Mouse (Mus musculus) ovary, postnatal 36 days (tissue): ENCODE data around the gene Zranb3.
"Not testable (repeated sequence)": the region's sequence is repeated elsewhere in the genome, so short reads cannot be mapped to it uniquely, and the experiment has no call there.

Source experiments
- DNase-seq: peaks from one replicate; pipeline ENCODE4 v3.0.0; 2022; ENCODE audit warnings: low spot score, mixed read lengths

Gene Zranb3

DNA sequence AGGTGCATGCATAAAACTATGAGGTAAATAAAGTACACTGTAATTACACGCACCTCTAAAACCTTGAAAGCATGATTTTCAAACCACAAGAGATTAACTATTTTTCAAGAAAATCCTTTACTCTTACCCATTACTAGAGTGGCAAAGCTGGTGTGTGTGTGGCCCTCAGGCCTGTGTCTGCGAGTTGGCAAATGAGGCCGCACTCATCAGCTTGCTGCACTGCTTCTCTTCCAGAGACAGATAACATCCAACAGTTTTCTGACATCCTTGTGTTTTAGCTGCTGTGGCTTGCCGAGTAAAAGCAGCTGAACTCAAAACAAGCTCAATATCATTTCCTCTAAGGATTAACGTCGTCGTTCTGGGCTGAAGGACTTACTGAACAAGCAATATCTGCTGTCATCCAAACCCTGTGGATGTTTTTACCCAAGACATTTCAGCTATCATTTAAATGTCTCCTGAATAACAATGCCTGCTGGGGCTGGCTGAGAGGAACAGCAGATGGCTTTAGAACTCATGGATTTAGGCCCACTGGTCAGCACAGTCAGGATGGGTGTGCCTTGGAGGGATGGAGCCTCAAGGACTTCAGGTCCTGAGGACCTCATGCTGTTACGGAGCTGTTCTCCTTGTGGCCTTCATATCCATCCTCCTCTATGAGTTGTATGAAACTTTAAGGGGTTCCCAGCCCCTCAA is 42.0 kb downstream of the Zranb3 start:
- no peak for DNase-seq

DNA sequence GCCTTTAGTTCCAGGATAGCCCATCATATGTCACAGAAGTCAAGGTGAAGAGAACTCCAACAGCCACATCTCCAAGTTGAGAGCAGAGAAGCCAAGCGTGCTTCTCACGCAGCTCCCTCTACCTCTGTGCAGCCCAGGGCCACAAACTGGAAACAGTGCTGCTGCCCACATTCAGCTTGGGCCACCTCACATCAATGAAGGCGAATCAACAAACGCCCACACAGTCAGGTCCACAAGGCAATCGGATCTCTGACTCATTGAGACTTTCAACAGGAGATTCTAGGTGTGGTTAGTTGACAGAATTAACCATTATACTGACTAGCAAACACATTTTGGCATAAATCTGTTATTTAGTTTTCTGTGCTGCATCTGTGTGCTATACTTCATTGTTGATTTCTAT is 44.2 kb downstream of the Zranb3 start:
- no peak for DNase-seq

DNA sequence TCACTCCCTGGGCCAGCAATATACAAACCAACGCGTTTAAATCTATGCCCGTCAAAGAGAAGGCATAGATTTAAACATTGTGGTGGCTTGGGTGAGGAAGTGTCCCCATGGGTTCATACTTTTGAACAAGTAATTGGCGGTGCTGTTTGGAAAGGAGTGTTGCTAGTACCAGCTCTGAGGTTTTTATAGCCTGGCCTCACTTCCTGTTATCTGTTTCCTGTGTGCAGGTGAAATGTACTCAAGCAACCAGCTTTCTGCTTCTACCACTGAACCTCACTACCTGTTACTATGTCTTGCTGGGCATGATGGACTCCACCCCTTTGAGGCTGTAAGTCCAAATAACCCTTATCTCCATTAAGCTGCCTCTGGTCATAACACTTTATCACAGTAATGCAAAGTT is 45.6 kb downstream of the Zranb3 start:
- DNase-seq: no peak

DNA sequence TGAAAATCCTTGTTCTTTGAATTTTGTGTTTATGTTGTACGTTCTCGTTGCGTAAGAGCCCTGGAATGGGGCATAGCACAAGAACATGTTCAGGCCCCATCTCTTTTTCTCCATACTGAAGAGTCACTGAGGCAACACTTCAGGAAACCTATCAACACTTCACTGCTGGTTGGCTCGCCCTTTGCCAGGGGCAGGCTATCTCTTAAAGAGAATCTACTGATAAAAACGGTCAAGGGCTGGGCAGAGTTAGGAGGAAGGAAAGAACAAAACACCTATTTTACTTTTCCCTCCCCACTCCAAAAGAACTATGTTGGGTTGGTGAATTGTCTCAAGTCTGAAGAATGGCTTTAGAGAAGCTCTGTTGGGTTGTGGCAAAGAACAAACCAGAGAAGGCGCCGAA is 55.9 kb downstream of the Zranb3 start:
- no peak for DNase-seq

DNA sequence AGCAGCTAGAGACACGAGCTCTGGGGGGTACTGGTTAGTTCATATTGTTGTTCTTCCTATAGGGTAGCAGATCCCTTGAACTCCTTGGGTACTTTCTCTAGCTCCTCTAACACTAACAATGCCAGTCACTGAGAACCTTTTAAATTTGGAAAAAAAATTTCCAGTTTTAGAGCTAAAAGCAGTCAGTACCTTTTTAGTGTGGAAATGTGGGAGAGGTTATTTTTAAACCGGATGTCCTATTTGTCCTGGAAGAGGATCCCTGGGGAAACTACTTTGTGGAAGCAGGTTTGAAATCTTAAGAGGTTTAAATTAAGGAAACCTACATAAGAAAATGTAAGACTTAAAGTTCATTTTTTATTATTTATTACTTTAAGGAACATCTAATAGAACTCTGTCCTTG is 56.4 kb downstream of the Zranb3 start:
- DNase-seq: no peak

DNA sequence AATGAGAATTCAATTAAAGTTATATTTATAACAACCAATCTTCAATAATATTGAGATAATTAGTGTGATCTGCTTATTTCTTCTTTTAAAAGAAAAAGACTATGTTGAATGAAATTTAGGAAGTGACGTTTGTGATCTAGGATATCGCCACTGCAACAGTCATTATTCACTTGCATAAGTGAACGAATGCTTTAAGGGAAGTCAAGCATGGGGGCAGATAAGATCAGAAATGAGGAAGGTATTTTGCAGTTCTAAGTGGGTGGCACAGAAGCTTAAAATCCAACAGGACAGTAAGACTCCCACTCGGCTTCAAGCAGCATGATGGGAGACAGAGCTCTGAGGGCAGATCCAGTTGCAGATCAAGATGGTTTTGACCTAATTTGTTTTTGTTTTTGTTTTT is 58.7 kb downstream of the Zranb3 start:
- no peak for DNase-seq

DNA sequence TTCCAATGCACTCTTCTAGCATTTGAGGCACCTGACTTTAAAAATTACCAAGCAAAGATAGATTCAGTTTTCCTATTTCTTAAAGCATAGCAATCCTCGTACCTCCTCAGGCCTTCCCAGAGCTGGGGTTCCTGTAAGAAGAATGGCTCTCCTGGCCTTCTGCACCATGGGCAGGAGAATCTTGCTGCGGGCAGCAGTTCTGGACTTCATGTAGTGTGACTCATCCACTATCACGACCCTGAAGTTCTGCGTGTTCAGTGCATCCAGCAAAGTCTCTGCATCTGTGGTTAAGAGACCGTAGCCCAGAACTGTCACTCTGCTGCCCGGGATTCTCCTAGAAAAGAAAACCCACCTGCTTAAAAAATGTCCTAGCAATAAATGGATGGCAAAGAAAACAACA is 66.6 kb downstream of the Zranb3 start:
- DNase-seq: no peak

DNA sequence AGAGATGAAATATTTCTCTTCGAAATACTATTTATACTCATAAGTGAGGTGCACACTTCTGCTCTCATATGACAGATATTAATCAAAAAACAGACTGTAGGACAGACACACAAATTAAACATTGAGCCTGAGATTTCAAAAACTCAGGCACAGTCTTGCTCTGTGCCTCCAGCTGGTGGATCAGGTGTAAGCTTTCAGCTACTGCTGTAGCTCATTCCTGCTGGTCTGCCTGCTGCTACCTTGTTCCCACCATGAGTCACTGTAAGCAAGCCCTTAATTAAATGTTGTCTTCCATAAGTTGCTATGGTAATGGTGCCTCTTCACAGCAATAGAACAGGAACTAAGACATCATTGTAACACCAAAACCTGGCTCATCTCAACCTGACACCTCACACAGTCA is 70.7 kb downstream of the Zranb3 start:
- DNase-seq: no peak

DNA sequence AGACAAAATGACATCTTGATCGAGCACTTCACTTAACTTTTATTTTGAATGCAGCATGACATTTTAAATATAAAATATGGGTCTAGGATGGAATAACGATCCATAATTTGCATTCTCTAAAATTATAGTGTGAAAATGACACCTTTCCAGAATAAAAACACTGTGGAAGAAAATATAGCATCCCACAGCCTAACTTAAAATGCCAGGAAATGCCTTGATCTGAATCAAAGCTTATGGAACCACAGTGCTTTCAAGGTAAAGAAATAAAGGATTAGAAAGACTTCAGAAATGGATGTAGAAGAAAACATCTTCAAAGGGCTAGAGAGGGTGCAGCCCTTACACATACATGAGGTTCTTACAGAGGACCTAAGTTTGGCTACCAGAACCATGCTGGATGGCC is 71.3 kb downstream of the Zranb3 start:
- DNase-seq: no peak

DNA sequence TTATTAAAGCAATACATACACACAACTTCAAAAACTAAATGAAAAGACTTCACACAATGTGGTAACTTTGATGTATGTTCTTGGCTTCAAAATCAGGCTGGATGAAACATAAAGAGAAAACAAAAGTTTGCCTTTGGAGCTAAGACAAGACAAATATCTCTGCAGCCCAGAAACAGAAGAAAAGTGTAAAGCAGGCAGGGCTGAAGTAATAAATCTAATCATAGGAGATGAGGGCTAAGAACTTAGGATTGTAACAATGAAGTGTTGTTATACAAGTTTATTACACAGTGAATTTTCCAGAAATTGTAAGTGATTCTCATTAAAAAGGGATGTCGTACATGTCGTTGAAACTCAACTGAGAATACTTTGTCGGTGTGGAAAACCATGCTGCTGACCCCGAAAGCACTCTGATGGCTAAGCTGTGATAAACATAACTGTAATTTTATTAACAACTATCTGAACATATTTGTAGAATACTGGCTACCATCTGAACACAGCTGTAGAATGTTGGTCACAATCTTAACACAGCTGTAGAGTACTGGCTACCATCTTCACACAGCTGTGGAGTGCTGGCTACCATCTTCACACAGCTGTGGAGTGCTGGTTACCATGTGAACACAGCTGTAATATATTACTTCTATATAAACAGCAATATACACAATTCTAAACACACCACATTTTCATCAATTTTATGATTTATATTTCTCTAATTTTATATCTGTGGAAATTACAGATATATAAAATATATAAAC is 78.3 kb downstream of the Zranb3 start:
- no peak for DNase-seq

DNA sequence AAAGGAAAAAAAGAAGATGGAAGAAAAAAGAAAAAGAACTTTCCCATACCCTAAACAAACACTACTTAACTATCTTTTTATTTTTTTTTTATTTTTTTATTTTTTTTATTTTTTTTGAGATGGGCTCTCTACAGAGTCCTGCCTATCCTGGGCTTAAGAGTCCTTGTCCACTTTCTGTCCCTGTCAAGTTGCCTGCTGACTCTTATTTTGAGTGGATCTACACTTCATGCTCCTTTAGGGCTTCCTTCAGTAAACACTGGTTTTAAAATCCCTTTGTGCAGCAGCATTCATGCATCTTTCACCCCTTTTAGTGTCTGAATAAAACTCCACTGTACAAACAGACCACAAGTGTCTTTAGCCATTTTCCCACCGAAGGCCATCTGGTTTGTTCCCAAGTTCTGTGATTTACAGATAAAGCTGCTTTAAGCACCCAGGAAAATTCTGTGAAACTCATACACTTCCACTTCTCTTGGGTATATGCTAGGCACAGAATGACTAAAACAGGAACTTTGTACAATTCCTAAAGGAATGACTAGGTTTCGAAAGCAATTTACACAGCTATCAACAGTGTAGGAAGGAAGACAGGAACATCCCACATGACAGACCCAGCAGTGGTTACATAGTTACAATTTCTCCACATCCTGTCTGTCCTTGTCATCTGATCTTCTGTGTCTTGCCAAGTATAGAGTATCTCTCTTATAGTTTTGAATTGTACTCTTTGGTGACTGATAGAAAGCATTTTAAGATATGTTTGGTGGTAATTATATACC is 82.7 kb downstream of the Zranb3 start:
- DNase-seq: no peak

DNA sequence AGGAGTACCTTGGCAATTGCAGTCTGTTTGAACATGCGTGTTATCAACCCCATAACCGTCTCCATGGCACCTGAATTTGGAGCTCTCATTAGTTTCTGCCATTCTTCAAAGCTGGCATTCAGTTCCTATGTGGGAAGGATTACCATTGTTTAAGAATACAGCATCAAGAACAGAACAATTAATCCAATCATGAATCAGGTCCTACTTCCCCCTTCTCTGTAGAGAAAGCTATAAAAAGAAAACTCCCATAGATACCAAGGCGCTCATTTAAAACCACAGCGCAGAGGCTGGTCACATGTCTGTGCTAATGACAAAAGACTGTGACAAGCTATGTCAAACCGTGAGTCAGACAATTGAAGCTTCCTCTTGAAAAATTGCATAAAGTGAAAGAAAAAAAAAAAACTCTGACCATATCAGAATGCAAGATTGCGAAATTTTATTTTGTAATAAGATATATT is 86.8 kb downstream of the Zranb3 start:
- DNase-seq: no peak

DNA sequence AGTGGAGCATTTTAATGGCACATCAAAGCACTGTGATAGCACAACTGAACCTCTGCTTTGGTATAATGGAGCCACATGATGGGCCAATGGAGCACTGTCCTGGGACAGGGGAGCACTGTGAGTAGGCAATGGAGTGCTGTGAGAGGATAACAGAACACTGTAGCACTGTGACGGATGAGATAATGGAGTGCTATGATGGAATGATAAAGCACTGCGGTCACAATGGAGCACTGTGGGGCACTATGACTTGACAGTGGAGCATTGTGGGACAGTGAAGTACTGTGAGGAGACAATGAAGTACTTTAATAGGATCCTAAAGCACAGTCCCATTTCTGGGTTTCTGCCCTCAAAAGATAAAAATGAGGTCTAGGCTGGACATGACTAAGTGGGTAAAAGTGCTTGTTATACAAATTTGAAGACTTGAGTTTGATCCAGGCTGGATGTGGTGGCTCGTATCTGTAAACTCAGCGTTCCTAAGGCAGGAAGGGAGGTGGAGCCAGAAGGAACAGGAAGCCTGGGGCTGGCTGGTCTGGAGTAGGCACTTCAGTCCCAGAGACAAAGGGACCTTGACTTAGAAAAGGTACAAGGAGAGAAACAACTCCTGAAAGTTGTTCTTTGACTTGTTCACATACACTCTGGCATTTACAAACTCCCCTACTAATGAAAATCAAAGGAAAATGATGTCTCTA is 89.0 kb downstream of the Zranb3 start:
- DNase-seq: no peak

DNA sequence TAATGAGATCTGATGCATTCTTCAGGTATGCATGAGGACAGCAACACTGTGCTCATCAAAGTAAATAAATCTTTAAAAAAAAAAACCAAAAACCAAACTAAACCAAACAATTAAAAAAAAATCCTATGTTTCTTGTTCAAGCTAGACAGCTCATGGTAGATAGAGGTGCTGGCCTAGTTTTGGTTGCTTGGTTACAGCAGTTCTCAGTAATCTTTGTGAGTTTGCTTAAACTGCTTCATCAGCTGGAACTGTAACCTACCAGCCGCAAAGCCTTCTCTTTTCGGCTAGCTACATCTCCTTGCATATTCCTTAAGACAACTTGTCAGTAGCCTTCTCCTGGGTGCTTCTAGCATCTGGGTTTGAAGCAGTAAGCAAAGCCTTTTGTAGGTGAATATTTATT is 93.1 kb downstream of the Zranb3 start:
- no peak for DNase-seq

DNA sequence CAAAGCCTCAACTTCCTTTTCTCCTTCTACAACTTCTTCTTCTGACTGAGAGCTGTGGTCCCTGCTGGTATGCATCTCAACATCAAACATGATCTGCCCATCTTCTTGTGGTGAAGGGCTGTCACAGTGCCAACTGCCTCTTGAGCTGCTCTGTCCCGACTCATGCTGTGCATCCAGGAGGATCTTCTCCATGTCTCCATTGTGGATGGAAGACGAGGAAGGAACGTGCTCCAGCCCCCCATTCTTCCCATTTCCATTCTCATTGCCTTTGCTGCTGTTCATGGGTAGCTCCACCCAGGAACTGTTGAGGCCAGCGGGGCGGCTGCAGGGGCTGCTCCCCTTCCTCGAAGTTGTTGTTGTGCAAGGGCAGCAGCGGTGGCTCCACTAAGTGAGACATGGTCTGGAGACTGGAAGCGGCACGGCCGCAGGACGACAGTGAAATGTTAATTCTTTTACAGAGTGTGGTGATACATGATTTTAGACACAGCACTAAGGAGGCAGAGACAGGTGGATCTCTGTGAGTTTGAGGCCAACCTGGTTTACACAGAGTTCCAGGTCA is 96.7 kb downstream of the Zranb3 start:
- not testable (repeated sequence) for DNase-seq

DNA sequence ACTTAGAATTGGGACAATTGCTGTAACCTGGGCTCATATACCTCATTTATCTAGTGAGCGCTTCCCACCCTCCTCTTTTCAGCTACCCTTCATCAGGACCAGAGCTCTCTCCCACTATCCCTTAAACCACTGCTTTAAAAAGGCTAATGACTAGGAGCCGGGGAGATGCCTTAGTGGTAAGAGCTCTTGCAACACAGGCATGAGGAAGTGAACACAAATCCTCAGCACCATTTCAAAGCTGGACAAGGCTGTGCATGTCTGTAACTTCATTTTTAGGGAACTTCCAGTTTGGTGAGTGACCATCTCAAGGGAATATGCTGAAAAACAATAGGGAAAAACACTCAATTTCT is 98.5 kb downstream of the Zranb3 start:
- no peak for DNase-seq

DNA sequence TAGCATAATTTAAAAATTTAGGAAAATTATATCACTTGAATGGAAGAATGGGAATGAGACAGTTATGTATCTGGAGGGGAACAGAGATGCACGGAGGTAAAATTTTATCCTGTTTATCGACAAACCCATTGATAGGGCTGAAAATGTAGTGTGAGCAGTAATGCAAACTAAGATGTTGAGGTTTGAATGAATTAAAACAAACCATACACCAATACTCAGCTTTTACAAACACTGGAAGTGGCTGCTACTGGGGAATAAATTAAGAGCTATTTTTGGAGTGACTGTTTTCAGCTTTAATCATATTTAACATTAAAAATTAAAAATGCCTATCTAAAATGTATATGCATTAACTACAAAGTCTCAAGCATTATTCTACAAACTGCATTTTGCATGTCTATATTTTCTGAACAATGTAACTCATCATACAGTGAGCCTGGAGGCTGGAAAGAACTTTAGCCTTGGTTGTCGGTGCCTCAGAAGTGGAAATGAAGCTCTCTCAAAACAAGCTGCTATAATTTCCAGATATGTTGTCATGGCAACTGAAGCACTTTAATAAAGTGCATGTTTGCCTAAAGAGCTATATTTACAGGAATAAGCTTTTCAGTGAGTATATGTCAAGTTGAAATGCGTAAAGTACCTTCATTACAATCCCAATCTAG is 99.0 kb downstream of the Zranb3 start:
- DNase-seq: no peak

DNA sequence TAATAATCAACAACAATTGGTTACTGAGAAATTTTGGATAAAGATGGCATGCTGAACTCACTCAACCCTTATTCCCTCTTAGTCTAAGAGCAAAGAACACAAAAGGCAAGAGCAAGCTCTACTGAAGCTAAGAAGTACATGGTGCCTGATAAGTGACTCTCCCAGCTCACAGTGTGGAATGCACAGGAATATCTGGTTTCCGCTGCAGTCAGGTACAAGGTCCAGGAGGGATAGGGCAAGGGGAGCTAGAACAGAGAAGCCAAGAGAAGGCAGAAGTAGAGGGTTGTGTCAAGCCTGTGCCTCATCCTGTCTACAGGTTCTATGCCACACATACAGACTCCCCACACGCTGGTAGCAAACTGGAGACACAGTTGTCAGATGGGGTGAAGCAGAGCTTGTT is 100.7 kb downstream of the Zranb3 start:
- no peak for DNase-seq

DNA sequence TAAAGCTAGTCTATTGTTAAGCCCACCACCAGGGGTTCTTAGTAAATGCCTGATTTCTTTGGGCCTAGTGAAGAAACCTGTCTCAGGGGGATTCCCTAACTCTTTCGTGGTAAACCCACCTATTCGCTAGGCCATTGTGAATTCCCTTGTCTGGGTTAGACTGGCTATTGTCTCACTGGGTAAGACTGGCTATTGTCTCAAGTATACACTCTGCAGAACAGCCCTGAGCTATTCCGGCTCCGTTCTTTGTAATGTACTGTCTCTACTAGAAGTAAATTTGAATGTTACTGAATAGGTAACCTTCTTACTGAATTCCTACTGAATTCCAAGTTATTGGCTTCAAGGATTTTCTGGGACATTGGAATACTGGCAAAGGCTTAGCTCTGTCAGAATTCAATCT is 101.9 kb downstream of the Zranb3 start:
- DNase-seq: not testable (repeated sequence)

DNA sequence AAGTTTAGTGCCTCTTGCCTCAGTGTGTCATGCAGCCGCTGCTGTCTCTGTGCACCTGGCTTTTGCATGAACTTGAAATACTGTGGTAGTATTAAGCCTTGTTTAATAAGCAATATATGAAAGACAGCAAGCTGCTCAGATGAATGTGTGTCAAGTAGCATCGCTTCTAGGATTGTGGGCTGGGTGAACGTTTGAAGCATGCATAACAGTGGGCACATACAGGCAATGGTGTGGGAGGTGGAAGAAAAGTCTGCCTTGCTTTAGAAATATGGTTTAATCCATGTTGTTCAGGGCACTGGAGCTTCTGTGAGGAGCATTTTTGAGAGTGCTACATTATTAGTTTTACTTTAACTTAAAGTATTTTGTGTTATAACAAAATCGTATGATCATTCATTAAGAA is 109.0 kb downstream of the Zranb3 start:
- no peak for DNase-seq

DNA sequence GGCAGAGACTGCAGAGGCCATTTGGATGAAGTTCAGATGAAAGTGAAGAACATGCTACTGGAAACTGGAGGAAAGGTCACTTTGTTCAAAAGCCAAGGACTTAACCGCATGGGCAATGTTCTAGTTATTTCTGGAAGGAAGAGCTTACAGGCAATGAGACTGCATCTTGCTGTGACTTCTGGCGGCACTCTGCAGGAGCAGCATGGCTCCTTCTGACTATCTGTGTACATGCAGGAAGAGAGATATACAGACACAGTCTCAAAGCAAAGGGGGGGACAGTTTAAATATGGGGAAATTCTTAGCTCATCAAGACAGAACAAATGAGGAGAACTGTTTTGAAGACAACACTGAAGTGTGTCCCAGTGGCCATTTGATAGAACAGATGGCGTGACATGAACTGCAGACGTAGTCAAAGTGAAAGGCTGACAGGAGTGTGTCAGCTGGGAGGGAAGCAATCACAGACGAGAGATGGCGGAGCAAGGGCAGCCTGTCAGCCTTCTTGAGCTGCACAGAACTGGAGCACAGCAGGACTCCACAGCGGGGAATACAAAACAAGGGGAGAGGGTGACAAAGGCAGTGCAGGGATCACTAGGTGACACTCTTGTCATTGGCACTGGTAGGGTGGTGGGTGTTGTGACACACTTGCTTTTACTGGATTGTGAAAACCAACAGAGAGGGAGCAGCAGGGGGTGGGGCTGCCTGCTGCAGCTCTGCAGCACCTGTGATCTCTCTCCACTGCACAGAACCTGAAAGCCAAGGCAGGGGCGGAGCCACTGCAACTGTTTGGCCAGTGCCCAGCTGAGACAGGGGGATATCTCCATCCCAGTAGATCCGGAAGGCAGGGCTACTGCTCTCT is 112.7 kb downstream of the Zranb3 start:
- peak; percentile 31 for DNase-seq
